Mouse (Mus musculus): ENCODE data around the gene Krtap17-1. TPM values are rescaled to one million over a fixed set of nuclear protein-coding genes. Genes with fewer than 3 reads are reported as not detected.

Gene Krtap17-1
- polyA plus RNA-seq, 1 experiment from 2014 or later: 0.25 TPM

GRCm38 (mm10) chr11:99948175-99948574, 45.6 kb downstream of the Krtap17-1 start, which contains the start of gene Krtap9-5:
Gene Krtap9-5, plus strand, starts transcription at chr11:99948475.
- no peaks in the 10 kb centered on the region for H3K9me3 ChIP-seq (ENCODE audit: control insufficient read depth, low read length)
- no peaks in the 10 kb centered on the region for H3K27me3 ChIP-seq (ENCODE audit: control insufficient read depth, insufficient read depth, low read length)
- no peak within 1 kb of the TSS for H3K27ac ChIP-seq (replicated peaks)
- DNase-seq (ENCODE audit: low spot score) (no peak), ATAC-seq (ENCODE audit: low FRiP score, low TSS enrichment) (no peak)
- no peaks in the 10 kb centered on the region for H3K4me1 ChIP-seq (replicated peaks; ENCODE audit: control insufficient read depth, insufficient read depth)
- 97% methylated on average over 2 of the region's 2 CpGs for WGBS
- no peaks in the 10 kb centered on the region for H3K36me3 ChIP-seq (ENCODE audit: control insufficient read depth, insufficient read depth, low read length)
- H3K9ac ChIP-seq (ENCODE audit: low read length): no peak within 1 kb of the TSS
- no peak within 1 kb of the TSS for H3K4me3 ChIP-seq (ENCODE audit: low read depth, low read length)
- no peak within 1 kb of the TSS for H3K4me2 ChIP-seq (replicated peaks; ENCODE audit: low read depth)
- TF ChIP-seq CTCF (IDR thresholded peaks at IDR 0.05; ENCODE audit: low read depth): no peak
- TF ChIP-seq EP300 (optimal IDR thresholded peaks at IDR 0.05): no peak

Other genes starting within 250 kb of the Krtap17-1 start
- not detected in 2 replicates for gene Gm11595, start 221.1 kb downstream of the Krtap17-1 start, polyA plus RNA-seq (2015; fragmentation: Nextera tagmentation; extraction: Ambion mirVana)
- gene Krtap4-8, start 213.3 kb downstream of the Krtap17-1 start, polyA plus RNA-seq (2015; fragmentation: Nextera tagmentation; extraction: Ambion mirVana): not detected in 2 replicates
- gene Krtap4-9, start 208.8 kb downstream of the Krtap17-1 start, polyA plus RNA-seq (2015; fragmentation: Nextera tagmentation; extraction: Ambion mirVana): not detected in 2 replicates
- not detected in 2 replicates for gene Gm11596, start 200.5 kb downstream of the Krtap17-1 start, polyA plus RNA-seq (2015; fragmentation: Nextera tagmentation; extraction: Ambion mirVana)
- gene Gm11569, start 195.1 kb downstream of the Krtap17-1 start, polyA plus RNA-seq (2015; fragmentation: Nextera tagmentation; extraction: Ambion mirVana): not detected in 2 replicates
- not detected in 2 replicates for gene Gm11554, start 189.5 kb downstream of the Krtap17-1 start, polyA plus RNA-seq (2015; fragmentation: Nextera tagmentation; extraction: Ambion mirVana)
- not detected in 2 replicates for gene Krtap4-13, start 184.1 kb downstream of the Krtap17-1 start, polyA plus RNA-seq (2015; fragmentation: Nextera tagmentation; extraction: Ambion mirVana)
- gene Gm11564, start 178.3 kb downstream of the Krtap17-1 start, polyA plus RNA-seq (2015; fragmentation: Nextera tagmentation; extraction: Ambion mirVana): not detected in 2 replicates
- not detected in 2 replicates for gene 2300003K06Rik, start 155.9 kb downstream of the Krtap17-1 start, polyA plus RNA-seq (2015; fragmentation: Nextera tagmentation; extraction: Ambion mirVana)
- gene Krtap4-16, start 142.4 kb downstream of the Krtap17-1 start, polyA plus RNA-seq (2015; fragmentation: Nextera tagmentation; extraction: Ambion mirVana): not detected in 2 replicates
- not detected in 2 replicates for gene Gm11568, start 136.1 kb downstream of the Krtap17-1 start, polyA plus RNA-seq (2015; fragmentation: Nextera tagmentation; extraction: Ambion mirVana)
- gene Gm11559, start 129.5 kb downstream of the Krtap17-1 start, polyA plus RNA-seq (2015; fragmentation: Nextera tagmentation; extraction: Ambion mirVana): not detected in 2 replicates
- gene Krtap9-1, start 120.6 kb downstream of the Krtap17-1 start, polyA plus RNA-seq (2015; fragmentation: Nextera tagmentation; extraction: Ambion mirVana): not detected in 2 replicates
- not detected in 2 replicates for gene Gm11567, start 114.8 kb downstream of the Krtap17-1 start, polyA plus RNA-seq (2015; fragmentation: Nextera tagmentation; extraction: Ambion mirVana)
- gene Krtap31-1, start 86.1 kb downstream of the Krtap17-1 start, polyA plus RNA-seq (2015; fragmentation: Nextera tagmentation; extraction: Ambion mirVana): not detected in 2 replicates
- gene Gm11565, start 79.2 kb downstream of the Krtap17-1 start, polyA plus RNA-seq (2015; fragmentation: Nextera tagmentation; extraction: Ambion mirVana): not detected in 2 replicates
- not detected in 2 replicates for gene Krtap31-2, start 57.7 kb downstream of the Krtap17-1 start, polyA plus RNA-seq (2015; fragmentation: Nextera tagmentation; extraction: Ambion mirVana)
- gene Krtap9-5, start 45.5 kb downstream of the Krtap17-1 start, polyA plus RNA-seq (2015; fragmentation: Nextera tagmentation; extraction: Ambion mirVana): not detected in 2 replicates
- not detected in 2 replicates for gene Krtap29-1, start 14.9 kb downstream of the Krtap17-1 start, polyA plus RNA-seq (2015; fragmentation: Nextera tagmentation; extraction: Ambion mirVana)
- 0.10 TPM in 1 of 2 replicates, not detected in the other for gene Krtap16-1, start 7.4 kb downstream of the Krtap17-1 start, polyA plus RNA-seq (2015; fragmentation: Nextera tagmentation; extraction: Ambion mirVana)
- gene Krt33a, start 22.2 kb upstream of the Krtap17-1 start, polyA plus RNA-seq (2015; fragmentation: Nextera tagmentation; extraction: Ambion mirVana): 0.05 and 0.17 TPM in 2 replicates
- gene Krt33b, start 35.9 kb upstream of the Krtap17-1 start, polyA plus RNA-seq (2015; fragmentation: Nextera tagmentation; extraction: Ambion mirVana): 0.06 TPM in 1 of 2 replicates, not detected in the other
- gene Krt34, start 47.6 kb upstream of the Krtap17-1 start, polyA plus RNA-seq (2015; fragmentation: Nextera tagmentation; extraction: Ambion mirVana): 0.99 and 1.0 TPM in 2 replicates
- not detected in 2 replicates for gene Krt31, start 56.6 kb upstream of the Krtap17-1 start, polyA plus RNA-seq (2015; fragmentation: Nextera tagmentation; extraction: Ambion mirVana)
- gene Krt32, start 94.2 kb upstream of the Krtap17-1 start, polyA plus RNA-seq (2015; fragmentation: Nextera tagmentation; extraction: Ambion mirVana): 0.59 and 0.65 TPM in 2 replicates
- 0.21 and 0.33 TPM in 2 replicates for gene Krt35, start 102.2 kb upstream of the Krtap17-1 start, polyA plus RNA-seq (2015; fragmentation: Nextera tagmentation; extraction: Ambion mirVana)
- 0.30 and 0.48 TPM in 2 replicates for gene Krt36, start 111.6 kb upstream of the Krtap17-1 start, polyA plus RNA-seq (2015; fragmentation: Nextera tagmentation; extraction: Ambion mirVana)
- gene Krt13, start 127.6 kb upstream of the Krtap17-1 start, polyA plus RNA-seq (2015; fragmentation: Nextera tagmentation; extraction: Ambion mirVana): 2,802 and 3,195 TPM in 2 replicates
- gene Krt15, start 141.9 kb upstream of the Krtap17-1 start, polyA plus RNA-seq (2015; fragmentation: Nextera tagmentation; extraction: Ambion mirVana): 758 and 921 TPM in 2 replicates
- 1,512 and 1,618 TPM in 2 replicates for gene Krt19, start 154.7 kb upstream of the Krtap17-1 start, polyA plus RNA-seq (2015; fragmentation: Nextera tagmentation; extraction: Ambion mirVana)
- 0.04 TPM in 1 of 2 replicates, not detected in the other for gene Krt9, start 199.3 kb upstream of the Krtap17-1 start, polyA plus RNA-seq (2015; fragmentation: Nextera tagmentation; extraction: Ambion mirVana)
- 279 and 287 TPM in 2 replicates for gene Krt14, start 213.6 kb upstream of the Krtap17-1 start, polyA plus RNA-seq (2015; fragmentation: Nextera tagmentation; extraction: Ambion mirVana)

Measured in stomach, postnatal 0 days (tissue).